Mouse (Mus musculus) cerebellum, adult (tissue): ENCODE results near the gene Cdkl5.

ENCODE experiments used
- ATAC-seq: cut with Nextera tagmentation; 2 replicates; pipeline ENCODE4 v1.9.2; 2017; ENCODE audit warnings: mild to moderate bottlenecking, moderate library complexity, mixed read lengths; ENCODE audit not compliant: insufficient number of reproducible peaks, low FRiP score, low TSS enrichment

Cdkl5 gene

DNA sequence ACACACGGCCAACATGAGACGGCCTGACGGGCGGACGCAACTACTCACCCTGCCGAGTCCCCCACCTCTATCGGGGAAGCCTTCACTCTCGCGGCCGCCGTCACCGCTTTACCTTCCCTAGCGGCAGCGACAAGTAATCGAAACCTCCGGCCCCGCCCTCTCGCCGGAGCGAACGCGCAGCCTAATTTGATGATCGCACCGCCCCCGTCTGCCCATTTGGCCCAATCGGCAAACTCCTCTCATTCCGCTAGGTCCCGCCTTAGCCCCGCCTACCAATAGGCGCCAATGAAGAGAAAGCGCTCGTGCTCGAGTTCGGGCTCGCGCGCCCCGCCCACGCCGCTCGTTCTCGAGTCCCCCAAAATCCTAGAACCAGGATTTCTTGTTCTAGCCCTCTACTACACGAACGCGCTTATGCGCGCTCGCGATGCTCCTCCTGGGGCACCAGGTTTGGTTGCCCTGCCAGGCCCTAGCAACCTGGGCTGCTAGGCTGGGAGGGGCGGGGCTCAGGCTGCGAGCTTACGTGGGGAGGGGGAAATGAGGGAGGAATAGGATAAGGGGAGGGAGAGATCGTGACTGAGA lies at the start of gene Cdkl5:
Gene Cdkl5, minus strand, starts transcription at position 162 of the 579 bp plus-strand sequence.
- peak; percentile 94 for ATAC-seq

GRCm38 (mm10) chrX:161033235-161033803 lies 38.8 kb upstream of the Cdkl5 start:
- no peak for ATAC-seq

DNA sequence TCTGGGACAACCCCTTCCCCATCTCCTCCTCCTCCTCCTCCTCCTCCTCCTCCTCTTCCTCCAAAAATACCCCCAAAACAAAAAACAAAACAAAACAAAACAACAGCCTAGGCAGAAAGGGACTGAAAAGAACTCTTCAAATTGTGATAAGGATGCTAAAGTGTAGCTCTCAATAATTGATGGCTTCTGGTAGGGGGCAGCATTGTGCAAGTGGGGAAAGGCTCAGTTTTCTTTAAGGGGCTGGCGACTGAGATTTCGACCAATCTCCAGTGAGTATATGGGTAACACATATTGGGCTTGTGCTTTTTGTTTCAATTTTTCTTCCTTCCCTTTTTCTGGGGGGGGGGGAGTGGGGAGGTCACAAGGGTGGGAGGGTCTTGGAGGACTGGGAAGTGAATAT lies 37.9 kb upstream of the Cdkl5 start:
- no peak for ATAC-seq

DNA sequence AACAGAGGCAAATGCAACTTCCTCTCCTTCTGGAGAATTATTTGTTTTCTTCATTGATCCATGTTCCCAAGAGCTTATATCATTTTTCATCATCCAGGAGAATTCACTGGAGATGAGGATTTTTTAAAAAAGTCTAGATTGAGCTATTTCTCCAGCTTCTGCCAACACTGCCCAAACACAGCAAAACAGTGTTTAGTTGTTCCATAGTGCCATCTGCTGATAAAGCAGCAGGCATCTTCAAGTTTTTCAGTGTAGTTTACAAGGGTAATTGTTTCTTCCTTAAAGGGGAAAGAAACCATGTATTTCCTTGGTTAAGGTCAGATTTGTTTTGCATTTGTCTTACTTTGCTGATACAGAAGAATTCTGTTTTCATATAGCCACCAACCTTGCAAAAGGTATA lies 35.7 kb upstream of the Cdkl5 start:
- ATAC-seq = no peak

GRCm38 (mm10) chrX:161024475-161024874 lies 30.0 kb upstream of the Cdkl5 start:
- ATAC-seq = no peak

- ATAC-seq = no peak
These were observed 27.0 kb upstream of the Cdkl5 start for GRCm38 (mm10) chrX:161021548-161021947.

DNA sequence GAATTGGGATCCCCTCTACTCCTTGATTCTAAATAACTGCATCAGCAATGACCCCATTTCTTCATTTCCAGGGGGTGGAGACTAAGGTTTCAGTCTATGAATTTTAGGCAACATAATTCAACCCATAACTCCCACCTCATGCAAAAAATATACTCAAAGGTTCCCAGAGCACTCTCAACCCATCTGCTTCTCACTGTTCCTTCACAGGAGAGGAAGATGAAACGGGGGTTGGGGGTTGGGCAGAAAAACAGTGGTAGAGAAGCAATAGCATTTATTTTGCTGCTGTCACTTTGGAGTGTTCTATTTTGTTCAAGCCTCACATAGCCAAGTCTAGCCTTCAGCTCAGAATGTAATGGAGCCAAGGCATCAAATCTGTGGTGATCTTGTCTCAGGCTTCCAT lies 23.7 kb upstream of the Cdkl5 start:
- no peak for ATAC-seq

- no peak for ATAC-seq
These were observed 11.8 kb upstream of the Cdkl5 start for GRCm38 (mm10) chrX:161006272-161006671.

- no peak for ATAC-seq
These were observed 1.5 kb upstream of the Cdkl5 start for GRCm38 (mm10) chrX:160996051-160996450.

DNA sequence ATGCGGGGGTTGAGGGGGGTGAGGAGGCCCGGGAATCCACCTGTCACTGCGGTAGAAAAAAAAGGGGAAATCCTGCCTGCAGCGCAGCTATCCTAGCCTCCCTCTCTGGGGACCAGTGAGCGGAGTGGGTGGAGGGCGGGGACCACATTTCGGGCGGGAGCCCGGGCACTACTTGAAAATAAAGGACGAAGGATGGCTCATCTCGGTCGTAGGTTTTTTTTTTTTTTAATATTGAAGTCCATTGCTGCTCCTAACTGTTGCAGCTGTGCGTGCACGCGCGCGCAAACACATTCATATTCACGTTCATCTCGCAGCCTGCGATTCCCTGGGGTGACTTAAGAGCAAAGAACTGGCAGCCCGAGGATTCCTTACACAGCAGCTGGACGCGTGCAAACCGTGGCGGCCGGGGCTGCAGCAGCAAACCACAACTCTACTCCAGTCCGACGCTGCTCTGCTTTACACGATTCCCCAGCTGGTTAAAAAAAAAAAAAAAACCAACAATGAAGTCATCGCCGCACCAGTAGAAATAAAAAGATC lies 695 bp upstream of the Cdkl5 start:
- ATAC-seq = peak; percentile 33

DNA sequence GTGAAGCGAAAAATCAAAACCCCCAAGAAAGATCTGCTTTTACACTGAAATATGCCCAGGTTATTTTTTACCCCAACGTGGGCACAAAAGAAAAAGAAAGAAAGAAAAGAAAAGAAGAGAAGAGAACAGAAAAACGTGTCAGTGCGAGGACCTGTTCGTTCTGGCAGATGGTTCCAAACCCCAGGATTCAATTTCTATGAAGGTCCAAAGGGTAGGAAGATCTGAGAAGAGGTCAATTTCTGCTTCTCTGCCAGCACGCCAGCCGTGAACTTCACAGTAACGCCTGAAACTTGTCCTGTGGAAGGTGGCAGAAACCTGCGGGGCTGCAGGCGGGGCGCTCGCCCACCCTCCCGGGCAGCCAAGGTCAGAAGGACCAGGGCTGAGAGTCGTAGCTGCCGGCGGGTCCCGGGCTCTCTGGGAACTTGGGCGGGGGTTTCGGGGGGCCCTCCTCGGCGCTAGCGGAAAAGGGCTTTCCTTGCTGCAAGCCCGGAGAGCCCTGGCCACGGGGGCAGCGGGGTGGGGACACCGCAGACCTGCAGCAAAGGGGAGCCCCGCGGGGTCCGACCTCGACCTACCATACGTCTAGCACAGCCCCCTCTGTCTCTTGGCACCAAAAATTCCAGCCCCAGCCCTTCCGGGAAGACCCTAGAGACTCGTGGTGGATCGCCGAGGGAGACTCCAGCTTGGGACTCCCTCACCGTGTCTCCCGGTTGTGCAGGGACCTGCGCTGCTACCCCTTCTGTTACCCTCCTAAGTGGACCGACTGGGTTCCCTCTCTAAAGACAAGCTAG lies 560 bp downstream of the Cdkl5 start:
- peak; percentile 0; the same call in 1 of the 2 replicates for ATAC-seq

DNA sequence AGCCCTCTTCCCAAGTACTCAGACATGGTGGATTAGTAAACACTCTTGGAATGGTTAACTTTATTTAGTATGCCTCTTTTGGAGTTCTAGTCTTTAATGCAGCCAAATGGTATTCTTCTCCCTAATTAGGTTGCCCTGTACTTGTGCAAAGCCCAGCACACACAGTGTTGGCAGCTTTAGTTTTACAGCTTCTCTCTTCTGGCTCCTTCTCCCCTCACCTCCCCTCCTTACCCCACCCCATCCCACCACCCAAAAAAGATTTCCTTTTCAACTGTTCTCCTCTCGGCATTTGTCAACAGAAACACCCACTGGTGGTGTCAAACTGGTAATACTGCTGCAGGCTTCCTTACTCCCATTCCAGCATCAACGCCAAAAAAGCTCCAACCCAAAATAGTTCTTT lies 1.8 kb downstream of the Cdkl5 start:
- no peak for ATAC-seq

GRCm38 (mm10) chrX:160990276-160990675 lies 4.2 kb downstream of the Cdkl5 start:
- no peak for ATAC-seq

DNA sequence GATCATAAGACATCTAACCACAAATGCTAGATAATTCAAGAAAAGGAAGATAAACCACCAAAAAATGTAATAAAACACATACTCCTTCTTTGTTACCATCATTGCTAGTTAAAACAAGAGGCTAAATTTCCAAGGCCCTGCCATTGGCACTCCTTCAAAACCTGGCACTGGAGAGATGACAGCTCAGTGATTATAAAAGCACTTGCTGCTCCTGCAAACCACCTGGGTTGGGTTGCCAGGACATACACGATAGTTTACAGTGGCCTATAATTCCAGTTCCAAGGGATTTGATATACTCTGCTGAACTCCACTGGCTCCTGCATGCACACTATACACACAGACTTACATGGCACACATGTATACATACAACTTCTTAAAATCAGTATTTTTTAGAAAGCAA lies 16.6 kb downstream of the Cdkl5 start:
- ATAC-seq = peak; percentile 76

DNA sequence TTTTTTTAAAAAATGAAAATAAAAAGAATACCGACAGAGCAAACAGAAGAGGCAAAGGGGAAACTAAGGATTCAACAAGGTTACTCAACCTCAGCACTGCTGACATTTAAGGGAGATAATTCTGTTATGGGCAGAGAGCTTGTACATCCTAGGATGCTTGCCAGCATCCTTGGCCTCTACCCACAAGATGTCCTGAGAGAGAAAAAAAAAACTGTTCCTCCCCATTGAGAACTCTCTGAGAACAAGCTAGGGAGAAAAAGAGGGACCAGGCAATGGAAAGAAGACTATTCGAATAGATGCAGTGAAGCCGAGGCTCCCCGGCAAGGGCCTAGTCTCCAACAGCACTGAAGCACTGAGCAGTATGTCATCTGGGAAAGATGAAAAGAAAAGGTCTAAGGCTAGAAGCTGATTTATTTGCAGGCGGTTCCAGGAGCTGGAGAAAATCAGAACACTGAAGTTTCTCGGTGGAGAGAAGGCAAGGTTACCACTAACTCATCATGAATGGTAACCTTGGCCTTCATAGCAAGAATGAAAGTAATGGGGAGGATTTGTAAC lies 22.4 kb downstream of the Cdkl5 start:
- ATAC-seq = peak; percentile 72

- no peak for ATAC-seq
These were observed 35.8 kb downstream of the Cdkl5 start for GRCm38 (mm10) chrX:160958593-160959131.

DNA sequence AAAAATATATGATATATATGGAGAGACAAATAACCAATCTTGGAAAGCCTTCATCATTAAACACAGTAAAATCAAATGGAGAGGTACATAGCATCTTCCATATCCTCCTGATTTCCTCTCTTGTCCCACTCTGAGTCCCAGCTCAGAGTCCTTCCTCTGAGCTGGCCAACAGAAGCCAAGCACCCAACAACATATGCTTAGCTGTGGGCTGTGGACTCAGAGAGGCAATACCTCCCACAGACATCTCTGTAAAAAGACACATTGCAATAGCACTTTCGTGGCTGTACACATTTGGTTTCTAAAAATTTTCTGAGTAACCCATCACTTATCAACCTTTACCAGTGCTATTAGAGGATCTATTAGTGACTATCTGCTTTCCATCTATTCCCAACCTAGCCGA lies 44.9 kb downstream of the Cdkl5 start:
- ATAC-seq = no peak

DNA sequence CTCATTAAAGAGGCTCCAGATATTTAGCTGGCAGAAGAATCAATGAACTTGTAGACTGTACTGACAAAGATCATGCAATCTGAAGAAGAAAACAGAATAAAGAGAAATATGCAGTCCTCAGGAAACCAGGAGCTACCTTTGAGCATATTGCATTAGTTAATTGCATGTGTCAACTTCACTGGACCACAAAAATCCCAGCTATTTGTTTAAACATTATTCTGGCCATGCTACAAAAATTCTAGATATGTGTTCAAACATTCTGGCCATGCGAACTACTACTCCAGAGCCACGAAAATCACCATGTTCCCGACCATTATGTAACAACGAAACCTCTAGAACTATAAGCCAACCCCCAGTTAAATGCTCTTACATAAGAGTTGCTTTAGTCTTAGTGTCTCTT lies 49.8 kb downstream of the Cdkl5 start:
- no peak for ATAC-seq

- ATAC-seq = peak; percentile 58; the same call in 1 of the 2 replicates
These were observed 59.0 kb downstream of the Cdkl5 start for GRCm38 (mm10) chrX:160935541-160935940.

- ATAC-seq = no peak
These were observed 63.8 kb downstream of the Cdkl5 start for GRCm38 (mm10) chrX:160930656-160931055.

- ATAC-seq = no peak
These were observed 65.6 kb downstream of the Cdkl5 start for GRCm38 (mm10) chrX:160928870-160929269.
